Mouse (Mus musculus): ENCODE results near the gene Bmp10. TPM values are rescaled to one million over a fixed set of nuclear protein-coding genes. Genes with fewer than 3 reads are reported as not detected.

Gene Bmp10
- polyA plus RNA-seq, 1 experiment from 2014 or later = 0.36 TPM

GRCm38 (mm10) chr6:87389455-87389989 is 39.3 kb upstream of the Bmp10 start:
- ATAC-seq (no peak), DNase-seq (no peak)
- 30% methylated on average over 5 of the region's 5 CpGs for WGBS (ENCODE audit: insufficient replicate concordance)

DNA sequence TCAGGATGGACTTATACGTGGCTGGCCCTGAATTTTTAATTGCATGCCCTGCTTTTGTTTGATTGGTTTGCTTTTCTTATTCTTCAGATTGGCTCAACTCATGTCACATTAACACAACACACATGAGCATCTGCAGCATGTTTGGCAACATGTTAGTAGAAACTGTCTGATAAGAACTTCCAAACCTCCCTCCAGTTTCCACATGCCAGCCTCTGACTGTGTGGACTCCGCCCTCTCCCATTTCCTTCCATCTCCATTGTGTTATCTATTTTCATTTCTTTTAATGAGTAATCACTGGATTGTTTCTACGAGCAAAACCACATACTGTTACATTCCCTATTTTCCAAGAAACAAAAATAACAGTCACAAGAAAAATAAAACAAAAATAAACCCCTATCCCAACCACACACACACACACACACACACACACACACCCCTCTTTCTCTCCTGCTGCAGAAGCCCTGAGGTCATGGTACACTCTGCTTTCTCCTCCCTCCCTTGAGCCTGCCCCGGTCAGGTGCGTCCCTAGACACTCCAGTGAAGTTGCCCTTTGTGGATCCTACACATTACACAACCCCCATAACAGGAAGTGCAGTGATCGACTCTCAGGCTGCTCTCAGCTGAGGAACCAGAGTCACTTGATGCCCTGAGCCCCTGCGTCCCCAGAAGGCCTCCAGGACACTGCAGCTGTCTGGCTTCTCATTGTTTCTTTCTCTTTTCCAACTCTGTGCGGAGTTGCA is 35.2 kb upstream of the Bmp10 start:
- H3K4me1 ChIP-seq (ENCODE audit: insufficient read depth) = peaks cover 20% of the 10 kb centered on the region
- H3K36me3 ChIP-seq (replicated peaks; ENCODE audit: insufficient read depth, low read length) = no peaks in the 10 kb centered on the region
- WGBS (ENCODE audit: insufficient replicate concordance) = 34% methylated on average over 8 of the region's 8 CpGs
- H3K9me3 ChIP-seq (ENCODE audit: low read length) = no peaks in the 10 kb centered on the region
- TF ChIP-seq CTCF (IDR thresholded peaks at IDR 0.05; ENCODE audit: low read depth) (no peak), EP300 (IDR thresholded peaks at IDR 0.05; ENCODE audit: low read depth) (no peak)
- H3K9ac ChIP-seq (replicated peaks) = no peak overlapping the region
- no peak overlapping the region for H3K27ac ChIP-seq (ENCODE audit: low read depth)
- ATAC-seq (peak; percentile 86), DNase-seq (peak; percentile 32)
- no peak overlapping the region for H3K4me3 ChIP-seq (ENCODE audit: low read depth, low read length)
- H3K27me3 ChIP-seq (ENCODE audit: insufficient read depth, low read length) = no peaks in the 10 kb centered on the region
- no peak overlapping the region for H3K4me2 ChIP-seq (ENCODE audit: low read depth, low read length)

More at GRCm38 (mm10) chr6:87389455-87389989, 39.3 kb upstream of the Bmp10 start:
- Histone ChIP-seq H3K4me1 (ENCODE audit: insufficient read depth) (peaks cover 20% of the 10 kb centered on the region), H3K27ac (ENCODE audit: low read depth) (no peak overlapping the region), H3K36me3 (replicated peaks; ENCODE audit: insufficient read depth, low read length) (no peaks in the 10 kb centered on the region), H3K9ac (replicated peaks) (no peak overlapping the region), H3K4me3 (ENCODE audit: low read depth, low read length) (no peak overlapping the region), H3K4me2 (ENCODE audit: low read depth, low read length) (no peak overlapping the region), H3K27me3 (ENCODE audit: insufficient read depth, low read length) (no peaks in the 10 kb centered on the region), H3K9me3 (ENCODE audit: low read length) (no peaks in the 10 kb centered on the region)
- TF ChIP-seq EP300 (IDR thresholded peaks at IDR 0.05; ENCODE audit: low read depth) = no peak; the same call in 1 of the 2 replicates
- TF ChIP-seq CTCF (IDR thresholded peaks at IDR 0.05; ENCODE audit: low read depth) = no peak

GRCm38 (mm10) chr6:87394783-87395182 is 34.0 kb upstream of the Bmp10 start:
- Histone ChIP-seq H3K4me3 (ENCODE audit: low read depth, low read length) (no peak overlapping the region), H3K4me2 (ENCODE audit: low read depth, low read length) (no peak overlapping the region), H3K9me3 (ENCODE audit: low read length) (no peaks in the 10 kb centered on the region), H3K4me1 (ENCODE audit: insufficient read depth) (peaks cover 22% of the 10 kb centered on the region), H3K36me3 (replicated peaks; ENCODE audit: insufficient read depth, low read length) (no peaks in the 10 kb centered on the region), H3K9ac (replicated peaks) (no peak overlapping the region), H3K27me3 (ENCODE audit: insufficient read depth, low read length) (no peaks in the 10 kb centered on the region), H3K27ac (ENCODE audit: low read depth) (no peak overlapping the region)
- 63% methylated on average over 9 of the region's 9 CpGs for WGBS (ENCODE audit: insufficient replicate concordance)
- no peak for ATAC-seq
- DNase-seq = no peak
- TF ChIP-seq EP300 (IDR thresholded peaks at IDR 0.05; ENCODE audit: low read depth) (no peak), CTCF (IDR thresholded peaks at IDR 0.05; ENCODE audit: low read depth) (no peak)

DNA sequence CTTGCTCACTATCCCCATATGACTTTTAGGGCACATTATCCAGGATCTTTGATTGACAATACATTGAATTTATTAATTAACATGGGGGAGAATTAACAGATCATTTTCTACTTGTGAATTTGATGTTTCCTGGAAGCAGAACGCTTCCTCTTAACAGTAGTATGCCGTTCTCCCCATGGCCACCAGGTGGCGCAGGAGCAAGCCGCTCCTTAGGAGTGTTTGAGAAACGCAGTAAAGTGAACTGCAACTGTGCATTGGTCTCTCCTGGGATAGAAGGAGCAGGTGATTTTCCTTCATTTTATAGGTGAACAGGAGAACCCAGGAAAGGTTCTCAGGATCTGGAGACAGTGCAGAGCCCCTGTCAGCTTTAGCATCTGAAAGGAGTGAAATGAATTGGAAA is 29.7 kb upstream of the Bmp10 start:
- no peak overlapping the region for H3K4me2 ChIP-seq (ENCODE audit: low read depth, low read length)
- DNase-seq (peak; percentile 82), ATAC-seq (0 out of 2 replicates have a peak, but pooled peaks have one; percentile 29)
- H3K9me3 ChIP-seq (ENCODE audit: low read length) = no peaks in the 10 kb centered on the region
- no peak overlapping the region for H3K9ac ChIP-seq (replicated peaks)
- H3K27me3 ChIP-seq (ENCODE audit: insufficient read depth, low read length) = no peaks in the 10 kb centered on the region
- H3K4me1 ChIP-seq (ENCODE audit: insufficient read depth) = peaks cover 11% of the 10 kb centered on the region; the same call in 1 of the 2 replicates
- no peaks in the 10 kb centered on the region for H3K36me3 ChIP-seq (replicated peaks; ENCODE audit: insufficient read depth, low read length)
- TF ChIP-seq CTCF (IDR thresholded peaks at IDR 0.05; ENCODE audit: low read depth) = peak; percentile 96
- no peak for TF ChIP-seq EP300 (IDR thresholded peaks at IDR 0.05; ENCODE audit: low read depth)
- H3K27ac ChIP-seq (ENCODE audit: low read depth) = no peak overlapping the region
- WGBS (ENCODE audit: insufficient replicate concordance) = 1% methylated on average over 5 of the region's 5 CpGs
- H3K4me3 ChIP-seq (ENCODE audit: low read depth, low read length) = no peak overlapping the region

DNA sequence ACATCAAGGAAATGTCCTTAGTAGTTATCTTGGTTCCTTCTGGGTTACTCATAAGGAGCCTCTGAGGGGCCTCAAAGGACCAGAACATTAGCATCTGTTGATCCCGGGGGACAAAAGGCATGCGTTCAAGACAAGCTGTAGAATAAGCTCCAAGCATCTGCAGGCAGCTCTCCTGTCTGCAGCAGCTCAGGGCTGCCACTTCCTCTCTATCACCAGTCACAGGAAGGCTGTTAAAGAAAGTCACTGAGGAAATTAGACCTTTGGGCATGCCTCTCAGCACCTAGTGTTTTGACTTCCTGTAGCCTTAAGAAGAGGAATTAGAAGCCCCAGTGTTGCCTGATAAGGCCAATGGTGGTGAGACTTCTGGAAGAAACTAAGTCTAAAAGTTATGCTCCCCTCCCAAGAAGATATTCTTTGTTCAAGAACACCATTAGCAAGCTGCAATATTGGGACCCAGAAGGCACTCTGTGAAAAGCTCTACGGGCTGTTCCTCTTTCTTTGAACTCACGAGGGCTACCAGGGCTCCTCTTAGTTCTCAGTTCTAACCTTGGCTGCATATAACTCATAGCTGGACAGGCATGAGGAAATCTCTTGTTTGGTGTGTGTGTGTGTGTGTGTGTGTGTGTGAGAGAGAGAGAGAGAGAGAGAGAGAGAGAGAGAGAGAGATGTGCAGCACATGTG is 28.8 kb upstream of the Bmp10 start:
- Histone ChIP-seq H3K9me3 (ENCODE audit: low read length) (no peaks in the 10 kb centered on the region), H3K4me3 (ENCODE audit: low read depth, low read length) (no peak overlapping the region), H3K4me2 (ENCODE audit: low read depth, low read length) (no peak overlapping the region), H3K36me3 (replicated peaks; ENCODE audit: insufficient read depth, low read length) (no peaks in the 10 kb centered on the region), H3K9ac (replicated peaks) (no peak overlapping the region), H3K27ac (ENCODE audit: low read depth) (peak overlapping the region; percentile 25; the same call in 1 of the 2 replicates), H3K27me3 (ENCODE audit: insufficient read depth, low read length) (no peaks in the 10 kb centered on the region), H3K4me1 (ENCODE audit: insufficient read depth) (peaks cover 11% of the 10 kb centered on the region; the same call in 1 of the 2 replicates)
- WGBS (ENCODE audit: insufficient replicate concordance) = 13% methylated on average over 4 of the region's 4 CpGs
- DNase-seq = no peak
- TF ChIP-seq EP300 (IDR thresholded peaks at IDR 0.05; ENCODE audit: low read depth) (no peak), CTCF (IDR thresholded peaks at IDR 0.05; ENCODE audit: low read depth) (no peak)
- no peak for ATAC-seq

GRCm38 (mm10) chr6:87401456-87401855 is 27.3 kb upstream of the Bmp10 start:
- H3K27ac ChIP-seq (ENCODE audit: low read depth) = no peak overlapping the region
- no peaks in the 10 kb centered on the region for H3K36me3 ChIP-seq (replicated peaks; ENCODE audit: insufficient read depth, low read length)
- WGBS (ENCODE audit: insufficient replicate concordance) = 49% methylated on average over 6 of the region's 6 CpGs
- peaks cover 11% of the 10 kb centered on the region; the same call in 1 of the 2 replicates for H3K4me1 ChIP-seq (ENCODE audit: insufficient read depth)
- DNase-seq (no peak), ATAC-seq (peak; percentile 15; the same call in 1 of the 2 replicates)
- no peak for TF ChIP-seq EP300 (IDR thresholded peaks at IDR 0.05; ENCODE audit: low read depth)
- TF ChIP-seq CTCF (IDR thresholded peaks at IDR 0.05; ENCODE audit: low read depth) = no peak
- H3K4me3 ChIP-seq (ENCODE audit: low read depth, low read length) = no peak overlapping the region
- no peaks in the 10 kb centered on the region for H3K27me3 ChIP-seq (ENCODE audit: insufficient read depth, low read length)
- no peak overlapping the region for H3K4me2 ChIP-seq (ENCODE audit: low read depth, low read length)
- no peak overlapping the region for H3K9ac ChIP-seq (replicated peaks)
- no peaks in the 10 kb centered on the region for H3K9me3 ChIP-seq (ENCODE audit: low read length)

Measured in liver, postnatal 0 days (tissue).